Mouse (Mus musculus) 416B (cell line): ENCODE data around the gene Olfr553.
A peak's percentile ranks its signal among the peaks of the same experiment; 100 is the strongest.
"Not testable (repeated sequence)": the region's sequence is repeated elsewhere in the genome, so short reads cannot be mapped to it uniquely, and the experiment has no call there.

Experiments
- DNase-seq: peaks from one replicate; pipeline ENCODE4 v3.0.0; 2011; ENCODE audit warnings: low read depth

The Olfr553 gene

DNA sequence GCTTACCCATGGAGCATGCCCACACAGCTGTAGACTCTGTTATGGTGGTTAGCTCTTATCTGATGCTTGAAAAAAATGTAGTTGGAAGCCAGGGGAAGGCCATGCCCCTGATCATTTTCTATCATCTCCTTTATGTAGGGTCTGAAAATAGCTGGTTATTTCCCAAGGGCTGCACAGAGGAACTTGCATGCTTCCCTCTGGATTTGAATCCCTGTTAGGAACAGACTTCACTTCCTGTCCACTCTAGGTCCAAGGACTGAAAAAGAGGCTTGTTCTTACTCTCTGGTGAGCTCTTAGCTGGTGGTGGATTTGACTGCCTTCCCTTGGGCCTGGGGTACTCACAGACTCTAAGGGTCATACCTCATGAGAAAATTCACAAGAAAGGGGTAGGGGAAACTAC, at the start of gene Olfr553:
Olfr553 (minus strand) TSS at position 101 of the 400 bp plus-strand sequence.
- DNase-seq, result no peak

DNA sequence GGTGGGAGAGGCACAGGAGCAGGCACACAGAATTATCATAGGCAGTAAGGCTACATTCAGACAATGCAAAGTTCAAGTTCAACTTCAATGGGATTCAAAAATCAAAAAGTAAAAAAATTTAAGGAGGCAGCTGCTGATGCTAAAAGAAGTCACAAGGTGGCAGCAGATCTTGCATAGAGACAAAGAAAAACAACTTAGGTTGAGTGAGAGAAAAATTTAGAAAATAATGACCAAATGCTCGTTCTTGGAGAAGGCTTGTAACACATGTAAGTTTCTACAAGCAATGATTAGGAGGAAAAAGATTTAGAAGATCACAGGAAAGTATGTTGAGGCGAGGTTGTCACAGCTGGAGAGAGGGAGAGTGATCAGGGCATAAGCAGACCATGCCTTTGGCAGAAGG, 47.4 kb upstream of the Olfr553 start:
- DNase-seq, result peak; percentile 59

DNA sequence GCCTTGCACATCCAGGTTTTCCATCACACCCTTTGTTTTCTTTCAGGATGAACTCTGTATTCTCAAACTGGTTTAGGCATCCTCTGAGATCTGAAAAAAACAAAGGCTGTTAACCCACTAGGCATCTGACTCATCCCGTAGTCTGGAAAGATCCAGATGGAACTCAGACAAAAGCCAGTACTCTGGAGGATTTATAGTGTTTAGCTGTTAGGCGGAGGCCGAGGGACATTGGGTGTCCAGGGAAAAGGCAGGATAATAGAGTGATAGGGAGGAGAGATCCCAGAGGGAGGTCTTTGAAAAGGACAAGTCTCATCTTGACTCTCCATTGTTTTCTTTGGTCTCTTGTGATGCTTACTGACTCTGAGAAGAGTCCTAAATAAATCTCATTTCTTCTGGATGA, 46.6 kb upstream of the Olfr553 start, which contains the start of gene Olfr556:
Olfr556 (plus strand) TSS at position 301 of the 400 bp plus-strand sequence.
- DNase-seq, result no peak

DNA sequence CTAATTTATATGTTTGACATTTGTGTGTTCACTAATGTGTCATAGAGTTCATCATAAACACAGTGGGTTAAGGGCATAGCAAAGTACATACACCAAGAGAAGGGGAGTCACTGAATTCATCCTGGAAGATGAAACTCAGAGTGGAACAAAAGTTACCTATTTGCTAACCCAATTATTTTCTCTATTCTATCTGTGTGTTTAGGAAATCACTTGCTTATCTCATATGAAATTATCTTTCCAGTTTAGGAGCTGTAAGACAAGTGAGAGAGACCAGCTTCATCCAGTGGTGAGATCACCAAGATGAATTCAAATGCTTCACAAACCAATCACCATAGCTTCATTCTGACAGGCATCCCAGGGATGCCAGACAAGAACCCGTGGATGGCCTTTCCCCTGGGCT, 40.5 kb upstream of the Olfr553 start, which contains the start of gene Olfr555:
Olfr555 (plus strand) TSS at position 301 of the 400 bp plus-strand sequence.
- DNase-seq, result no peak

DNA sequence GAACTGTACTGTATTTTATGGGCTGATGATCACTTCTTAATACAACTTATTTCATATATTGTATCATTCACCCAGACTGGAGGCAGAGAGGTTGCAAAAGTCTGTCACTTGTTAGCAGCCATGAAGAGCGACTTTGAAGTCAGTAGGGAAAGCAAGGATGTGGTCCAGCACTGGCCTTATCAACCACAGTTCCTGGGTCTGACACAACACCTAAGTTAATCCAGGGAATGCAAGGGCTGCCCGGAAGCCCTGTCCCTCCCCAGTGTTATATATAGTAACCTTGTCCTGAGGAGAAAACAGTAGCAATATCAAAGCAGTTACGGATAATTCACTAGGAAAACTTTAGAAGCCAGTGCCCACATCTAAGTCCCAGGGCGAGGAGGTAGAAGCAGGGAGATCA, 26.9 kb upstream of the Olfr553 start:
- DNase-seq, result not testable (repeated sequence)

DNA sequence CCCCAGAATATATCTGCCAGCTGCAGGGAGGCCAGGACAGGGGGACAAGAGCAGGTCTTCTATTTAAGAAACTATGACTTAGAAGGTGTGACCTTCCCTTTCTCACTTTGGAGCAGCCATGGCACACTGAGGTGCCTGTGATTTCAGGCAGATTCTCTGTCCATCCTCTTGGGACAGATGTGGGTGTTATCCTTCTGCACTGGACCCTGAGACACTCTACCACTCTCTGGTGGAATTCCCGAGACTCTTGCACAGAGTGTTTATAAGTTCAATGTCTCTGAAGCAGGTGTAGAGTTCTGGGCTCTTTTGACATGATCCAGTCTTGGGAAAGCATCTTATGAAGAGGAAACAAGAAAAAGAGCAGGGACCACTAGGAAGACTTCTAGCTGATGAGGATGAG, 20.1 kb upstream of the Olfr553 start, which contains the start of gene Olfr554:
Olfr554 (plus strand) TSS at position 301 of the 400 bp plus-strand sequence.
- DNase-seq, result no peak

DNA sequence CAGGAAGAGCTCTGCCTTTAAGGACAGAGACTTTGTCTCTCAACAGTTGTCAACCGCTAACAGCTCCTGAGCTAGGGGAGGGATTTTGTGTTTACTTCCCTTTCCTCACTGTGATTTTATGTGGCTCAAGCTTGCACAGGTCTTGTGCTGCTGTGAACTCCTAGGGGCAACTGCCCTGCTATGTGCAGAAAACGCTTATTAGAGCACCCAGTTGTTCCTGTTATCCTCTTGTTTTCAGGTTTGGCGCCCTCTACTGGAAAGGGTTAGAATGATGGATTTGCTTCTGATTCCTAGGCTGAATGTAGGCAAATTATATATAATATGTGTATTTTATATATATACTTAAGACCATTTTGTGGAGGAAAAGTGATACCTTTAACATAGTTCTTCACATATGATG, 18.6 kb upstream of the Olfr553 start:
- DNase-seq, result peak; percentile 77

DNA sequence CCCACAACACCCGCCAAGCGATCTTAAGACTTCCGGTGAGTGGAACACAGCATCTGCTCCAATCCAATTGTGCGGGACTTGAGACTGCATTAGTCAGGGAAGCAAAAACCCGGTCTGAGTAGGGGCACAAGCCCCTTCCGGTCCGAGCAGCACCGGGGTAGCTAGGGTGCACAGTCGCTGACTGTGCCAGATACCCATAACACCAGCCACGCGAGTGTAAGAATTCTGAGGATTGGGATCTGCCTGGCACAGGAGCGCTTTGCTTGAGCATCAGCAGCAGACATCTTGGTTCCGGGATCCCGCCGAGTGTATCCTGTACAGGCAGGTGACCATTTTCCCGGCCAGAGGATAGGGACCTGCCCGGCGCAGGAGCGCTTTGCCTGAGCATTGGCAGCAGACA, 2.4 kb upstream of the Olfr553 start:
- DNase-seq, result not testable (repeated sequence)

DNA sequence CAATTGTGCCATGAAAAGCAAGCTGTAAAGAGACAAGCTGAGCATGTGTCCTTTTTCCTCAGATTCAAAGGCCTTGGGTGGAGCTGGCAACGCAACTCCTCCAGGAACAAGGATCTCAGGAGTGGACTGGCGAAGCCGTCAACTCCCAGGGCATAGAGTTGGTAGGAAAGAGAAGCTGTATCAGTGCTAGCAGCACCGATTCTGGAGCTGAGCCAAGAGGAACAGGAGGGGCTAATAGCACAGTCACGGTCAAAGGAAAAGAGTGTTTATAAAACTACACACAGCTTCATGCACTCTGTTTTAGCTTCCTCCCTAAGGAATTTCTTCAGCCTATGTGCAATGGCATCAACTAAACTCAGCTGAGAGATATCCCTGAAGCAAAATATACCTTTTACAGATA, 1.6 kb upstream of the Olfr553 start:
- DNase-seq, result peak; percentile 39

DNA sequence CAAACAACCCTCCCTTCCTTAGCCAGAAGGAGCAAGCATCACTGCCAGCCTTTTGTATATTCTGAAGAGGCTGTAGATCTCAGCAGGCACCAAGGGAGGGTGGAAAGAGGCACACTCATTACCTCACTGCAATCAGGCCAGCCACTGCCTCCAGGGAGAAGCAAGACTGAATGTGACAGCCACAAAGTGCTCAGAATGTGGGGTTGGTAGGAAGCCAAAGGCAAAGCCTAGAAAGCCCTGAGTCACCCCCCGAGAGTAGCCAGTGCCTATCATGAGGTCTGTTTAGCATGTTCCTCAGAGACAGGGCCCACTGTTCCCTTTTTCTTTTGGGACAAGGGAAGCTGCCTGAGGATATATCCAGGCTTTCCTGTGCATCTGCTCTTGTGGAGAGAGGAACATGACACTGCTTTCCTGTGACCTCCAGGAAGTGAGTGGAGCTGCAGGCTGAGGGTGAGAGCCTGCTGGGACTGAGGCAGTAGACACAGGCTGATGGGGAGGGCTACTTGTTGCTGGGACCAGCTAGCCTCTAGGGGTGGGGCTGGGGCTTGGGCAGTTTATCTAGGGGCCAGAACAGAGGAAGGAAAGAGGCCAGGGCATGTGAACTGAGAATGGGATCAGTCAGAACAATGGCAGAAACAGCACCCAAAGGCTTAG, 20.5 kb downstream of the Olfr553 start, which contains the start of gene Olfr552:
Olfr552 (plus strand) TSS at position 393 of the 654 bp plus-strand sequence.
- DNase-seq, result peak; percentile 24

DNA sequence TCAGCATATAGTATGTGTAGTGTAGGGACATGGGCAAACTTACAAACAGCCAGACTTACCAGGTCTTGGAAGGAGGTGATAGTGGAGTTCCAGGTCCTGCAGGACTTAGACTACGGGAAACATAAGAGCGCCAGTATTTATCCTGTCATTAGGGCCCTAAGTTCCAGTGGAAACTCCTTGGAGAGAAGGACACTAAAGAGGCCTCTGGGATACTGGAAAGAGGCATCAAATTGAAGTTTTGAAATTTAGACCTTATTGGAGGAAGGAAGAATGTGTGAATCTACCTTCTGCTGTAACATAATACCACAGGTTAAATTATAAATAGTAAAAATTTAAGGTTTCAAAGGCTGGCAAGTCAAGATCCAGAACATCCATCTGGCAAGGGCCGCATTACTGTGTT, 26.2 kb downstream of the Olfr553 start, which contains the start of gene Olfr551:
Olfr551 (minus strand) TSS at position 101 of the 400 bp plus-strand sequence.
- DNase-seq, result no peak

DNA sequence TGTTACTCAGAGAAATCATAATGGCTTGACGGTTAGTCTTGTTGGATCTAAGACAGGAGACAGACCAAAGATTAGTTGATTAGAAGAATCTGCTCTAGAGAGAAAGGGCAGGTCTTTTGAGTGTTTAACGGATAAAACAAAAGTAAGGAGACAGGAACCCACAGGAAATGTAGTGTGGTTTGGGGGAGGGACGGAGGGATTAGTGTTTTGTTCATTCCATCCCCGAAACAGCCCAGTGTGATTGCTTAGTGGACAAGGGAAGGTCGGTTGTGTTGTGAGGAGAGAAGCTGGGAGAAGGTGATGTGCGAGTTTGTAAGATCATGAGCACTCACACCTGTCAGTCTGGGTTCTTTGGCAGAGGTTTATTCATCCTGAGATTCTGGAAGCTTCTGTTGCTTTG, 42.0 kb downstream of the Olfr553 start:
- peak; percentile 46 for DNase-seq

DNA sequence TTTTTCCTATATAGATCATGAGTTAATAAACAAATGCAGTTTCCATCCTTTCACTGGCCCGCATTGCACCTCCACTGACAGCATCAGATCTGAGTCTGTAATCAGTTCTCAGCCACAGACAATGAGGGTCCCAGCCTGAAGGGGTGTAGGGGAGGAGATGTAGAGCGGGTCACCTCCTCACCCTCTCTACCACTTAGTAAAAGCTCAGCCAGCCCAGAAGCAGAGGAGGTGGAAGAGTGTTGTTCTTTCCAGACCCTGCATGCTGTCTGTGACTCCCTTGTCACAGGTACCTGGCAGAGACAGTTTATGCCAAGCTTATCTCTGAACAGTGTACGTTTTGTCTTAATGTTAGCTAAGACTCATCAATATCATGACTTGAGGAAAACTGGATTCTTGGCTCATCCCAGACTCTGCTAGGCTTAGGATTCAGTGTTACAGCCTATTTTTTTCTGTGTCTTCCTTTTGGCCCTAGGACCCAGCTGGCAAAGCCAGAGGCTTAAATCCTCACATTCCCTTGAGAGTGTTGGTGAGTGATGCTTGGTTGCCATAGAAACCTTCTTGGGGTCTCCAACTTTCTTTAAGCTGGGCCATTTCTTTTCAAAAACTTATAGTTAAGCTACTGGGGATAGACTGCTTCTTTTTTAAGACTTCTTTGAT, 44.7 kb downstream of the Olfr553 start:
- no peak for DNase-seq

DNA sequence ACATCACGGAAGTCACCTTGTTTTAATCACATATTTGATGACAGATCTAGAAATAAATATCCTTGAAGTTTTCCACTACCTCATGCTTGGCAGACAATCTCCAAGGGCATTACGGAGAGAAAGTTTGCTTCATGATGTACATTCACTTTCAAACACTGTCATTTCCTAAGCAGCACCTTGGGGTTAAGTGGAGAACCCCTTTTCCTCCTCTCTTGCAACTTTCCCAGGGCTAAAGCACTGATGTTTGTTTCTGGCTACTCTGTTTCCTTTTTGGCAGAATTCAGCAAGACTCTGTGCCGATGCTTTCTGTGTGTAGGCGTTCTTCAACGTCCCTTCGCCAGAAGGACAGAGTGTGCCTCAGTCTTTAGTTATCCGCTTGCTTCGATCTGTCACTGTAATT, 46.9 kb downstream of the Olfr553 start, which contains the start of gene Olfr550:
Olfr550 (plus strand) TSS at position 301 of the 400 bp plus-strand sequence.
- DNase-seq, result no peak

DNA sequence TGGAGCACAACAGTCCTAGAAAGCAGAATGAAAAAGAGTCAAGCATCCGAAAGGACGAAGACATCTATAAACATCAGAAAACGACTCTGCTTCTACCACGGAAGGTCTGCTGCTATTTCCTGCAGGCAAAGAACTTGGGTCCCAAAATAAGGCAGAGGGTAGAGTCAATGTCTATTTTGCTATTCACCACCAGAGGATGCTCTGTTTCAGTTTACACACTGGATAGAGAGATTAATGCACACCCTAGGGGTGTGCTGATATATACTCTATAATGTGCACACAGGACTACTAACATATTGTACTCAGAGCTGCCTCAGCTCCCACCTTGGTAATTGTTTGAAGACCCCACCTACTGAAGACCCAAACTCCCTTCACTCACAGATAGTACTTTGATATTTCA, 51.8 kb downstream of the Olfr553 start:
- peak; percentile 45 for DNase-seq

DNA sequence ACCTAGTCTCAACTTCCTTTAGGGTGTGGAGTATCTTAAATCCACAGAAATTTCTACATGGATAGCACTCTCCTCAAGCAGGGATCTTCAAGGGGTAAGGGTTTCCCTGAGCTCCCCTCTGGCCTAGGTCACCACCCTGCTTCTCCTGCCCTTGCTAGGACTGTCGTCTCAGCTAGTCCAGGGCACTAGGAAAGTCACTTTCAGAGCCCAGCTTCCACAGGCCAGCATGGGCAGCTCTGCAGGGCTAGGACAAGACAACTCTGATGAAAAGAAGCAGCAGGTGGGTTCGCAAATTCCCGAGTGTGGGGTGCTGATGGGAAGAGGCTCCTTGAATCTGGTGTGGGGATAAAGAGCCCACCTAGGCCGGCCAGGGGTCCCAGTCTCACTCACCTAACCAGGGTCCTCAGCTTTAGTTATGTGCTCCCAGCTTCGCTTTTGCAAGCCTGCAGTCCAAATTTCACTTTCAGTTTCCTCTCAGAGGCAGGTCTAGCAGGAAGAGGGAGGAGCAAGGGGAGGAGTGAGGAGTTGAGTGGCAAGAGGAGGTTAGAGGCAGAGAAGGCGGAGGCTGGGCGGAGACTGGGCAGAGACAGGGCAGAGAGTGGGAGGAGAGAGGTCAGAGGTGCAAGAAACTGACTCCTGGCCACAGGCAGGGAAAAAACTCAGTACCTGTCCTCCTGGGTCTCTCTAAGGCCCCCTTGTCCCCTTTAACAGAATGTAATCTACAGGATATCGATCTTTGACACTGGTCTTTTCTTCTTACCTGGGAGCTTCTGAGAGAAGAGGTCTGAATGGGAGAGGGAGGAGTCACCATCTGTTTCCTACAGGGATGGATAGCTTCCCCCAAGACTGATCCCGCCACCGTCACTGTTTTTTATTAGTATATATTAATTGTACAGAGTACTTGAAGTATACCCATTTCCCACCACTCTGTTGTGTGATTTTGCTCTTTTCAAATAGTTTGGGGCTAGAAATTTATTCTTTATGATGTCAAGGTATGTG, 52.7 kb downstream of the Olfr553 start, which contains the start of gene Trim21:
Trim21 (minus strand) TSS at position 488 of the 999 bp plus-strand sequence.
- peak; percentile 95 for DNase-seq
